Mouse (Mus musculus) small intestine, adult 2 months (tissue): Measurements from ENCODE around the gene Cabcoco1.

Experiments used
- CTCF ChIP-seq: fragments of 200-500 bp; IDR thresholded peaks from 2 replicates; pipeline ENCODE4 v1.5.1; 2012; ENCODE audit warnings: low read depth, mild to moderate bottlenecking, control low read depth, inconsistent platforms, low read length, moderate library complexity, mixed read lengths; ENCODE audit not compliant: insufficient replicate concordance, insufficient read length; ENCODE audit errors: extremely low read depth
- POLR2A ChIP-seq: fragments of 200-500 bp; IDR thresholded peaks from 2 replicates; pipeline ENCODE4 v1.6.1; 2012; ENCODE audit warnings: low read depth, mild to moderate bottlenecking, control low read depth, inconsistent platforms, low read length, moderate library complexity

GRCm38 (mm10) chr10:68440515-68440914, 101.2 kb downstream of the Cabcoco1 start:
- TF ChIP-seq POLR2A: no peak
- TF ChIP-seq CTCF: no peak
